Mouse (Mus musculus) lung, adult 2 months (tissue): ENCODE measurements around the gene Slc39a10.

Experiments used
- CTCF ChIP-seq: fragments of 200-500 bp; IDR thresholded peaks from 2 replicates; pipeline ENCODE4 v1.5.1; 2011; ENCODE audit warnings: mild to moderate bottlenecking, low read length, control low read depth; ENCODE audit not compliant: insufficient read depth
- POLR2A ChIP-seq: fragments of 200-500 bp; IDR thresholded peaks from 2 replicates; pipeline ENCODE4 v1.6.1; 2011; ENCODE audit warnings: low read depth, mild to moderate bottlenecking, control low read depth, low read length, borderline replicate concordance; ENCODE audit errors: extremely low read depth

DNA sequence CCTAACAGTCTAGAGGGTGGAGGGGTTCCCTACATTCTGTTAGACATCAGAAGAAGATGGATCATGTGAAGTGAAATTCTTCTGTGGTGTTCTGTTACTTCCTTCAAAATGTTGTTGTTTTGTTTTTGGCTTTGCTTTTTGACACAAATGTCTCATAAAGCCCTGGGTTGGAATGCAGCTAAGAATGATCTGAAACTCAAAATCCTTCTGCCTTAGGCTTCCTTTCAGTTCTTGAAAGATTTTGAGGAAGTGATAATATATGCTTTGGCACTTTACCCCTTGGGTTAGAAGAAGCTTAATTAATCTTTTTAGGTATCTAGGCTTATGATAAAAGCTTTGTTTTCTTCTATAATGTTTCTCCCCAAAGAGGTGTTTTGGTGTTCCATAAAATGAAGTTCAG is 34.5 kb upstream of the Slc39a10 start:
- TF ChIP-seq POLR2A (no peak), CTCF (no peak)
